Mouse (Mus musculus): ENCODE data around the gene Mreg.
"Not testable (repeated sequence)": the region's sequence is repeated elsewhere in the genome, so short reads cannot be mapped to it uniquely, and the experiment has no call there.

The Mreg gene

GRCm38 (mm10) chr1:72211701-72212699 is at the start of gene Mreg:
TSS of gene Mreg (minus strand) at chr1:72212307.
- no peak for DNase-seq (ENCODE audit: low read depth, low spot score)

DNA sequence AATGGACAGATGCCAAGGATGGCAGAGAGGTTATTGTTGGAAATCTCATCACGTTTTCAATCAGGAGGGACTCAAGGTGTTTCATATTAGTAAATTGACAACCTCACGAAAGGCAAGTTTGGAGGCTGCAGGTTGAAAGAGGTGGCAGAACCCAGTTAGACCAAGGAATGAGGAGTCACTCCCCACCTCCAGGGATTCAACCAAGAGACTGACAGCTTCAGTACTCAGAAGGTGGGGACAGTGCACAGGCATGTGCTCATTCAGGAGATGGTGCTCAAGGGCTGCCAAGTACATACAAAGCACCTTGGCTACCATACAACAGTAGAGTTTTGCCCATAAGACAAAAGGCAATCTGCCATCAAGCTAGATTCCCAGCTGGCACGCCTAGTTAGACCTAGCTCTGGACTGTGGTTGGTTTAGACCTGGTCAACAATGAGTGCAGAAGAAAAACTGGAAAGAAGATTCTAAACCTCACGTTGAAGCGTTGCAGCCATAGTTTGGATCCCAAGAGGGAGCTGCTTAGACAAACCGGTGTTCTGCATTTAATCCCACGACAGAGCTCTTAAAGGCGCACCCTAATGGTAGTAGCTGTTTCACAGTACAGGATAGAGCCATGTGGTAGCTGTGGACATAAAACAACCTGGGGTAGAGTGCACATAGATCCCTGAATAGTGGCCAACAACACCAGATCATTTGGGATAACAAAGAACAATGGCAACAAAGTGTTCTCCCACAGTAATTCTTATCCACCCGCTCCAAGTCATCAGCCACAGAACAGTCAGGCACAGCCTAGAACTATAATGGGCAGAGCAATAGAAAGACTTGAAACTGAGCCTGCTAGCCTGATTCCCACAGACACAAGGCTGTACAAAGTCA is 44.5 kb upstream of the Mreg start:
- no peak for DNase-seq (ENCODE audit: low read depth, low spot score)

GRCm38 (mm10) chr1:72255854-72256175 is 43.7 kb upstream of the Mreg start:
- no peak for DNase-seq (ENCODE audit: low read depth, low spot score)

DNA sequence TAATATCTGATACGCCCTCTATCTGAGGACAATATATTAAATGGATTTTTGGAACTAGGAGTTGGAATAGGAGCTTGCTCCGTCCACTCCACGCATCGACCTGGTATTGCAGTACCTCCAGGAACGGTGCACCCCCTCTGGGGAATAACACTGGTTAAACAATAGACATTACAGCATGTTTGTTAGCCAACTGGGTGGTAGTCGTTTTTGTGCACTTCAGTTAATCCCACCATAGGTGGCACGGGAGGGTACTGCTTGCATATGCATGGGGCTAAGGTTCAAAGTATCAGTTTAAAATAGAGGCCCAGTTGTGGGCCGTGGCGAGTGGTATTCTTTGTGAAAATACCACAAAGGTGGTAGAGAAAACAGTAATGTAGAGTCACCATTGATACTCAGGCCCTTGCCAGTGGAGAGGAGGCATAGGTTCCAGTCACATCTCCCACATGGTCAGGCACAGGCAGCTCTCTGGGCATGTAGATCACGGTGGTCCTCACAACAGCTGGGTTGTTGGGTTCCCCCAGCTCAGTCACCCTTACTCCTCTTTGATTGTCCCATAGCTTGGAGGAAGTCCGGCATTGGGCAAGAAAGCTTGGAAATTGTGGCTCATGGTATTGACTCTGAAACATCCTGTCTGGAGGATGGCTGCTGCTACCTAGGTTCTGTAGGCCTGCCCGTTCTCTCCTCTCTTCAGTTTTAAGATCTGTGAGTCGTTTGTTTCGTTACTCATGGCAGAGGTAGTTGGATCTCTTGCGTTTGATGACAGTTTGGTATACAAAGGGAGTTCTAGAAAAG is 43.2 kb upstream of the Mreg start:
- DNase-seq (ENCODE audit: low read depth, low spot score) = no peak

GRCm38 (mm10) chr1:72254545-72255061 is 42.5 kb upstream of the Mreg start:
- peak; percentile 51 for DNase-seq (ENCODE audit: low read depth, low spot score)

- no peak for DNase-seq (ENCODE audit: low read depth, low spot score)
Observed at GRCm38 (mm10) chr1:72253881-72254491, 41.9 kb upstream of the Mreg start.

DNA sequence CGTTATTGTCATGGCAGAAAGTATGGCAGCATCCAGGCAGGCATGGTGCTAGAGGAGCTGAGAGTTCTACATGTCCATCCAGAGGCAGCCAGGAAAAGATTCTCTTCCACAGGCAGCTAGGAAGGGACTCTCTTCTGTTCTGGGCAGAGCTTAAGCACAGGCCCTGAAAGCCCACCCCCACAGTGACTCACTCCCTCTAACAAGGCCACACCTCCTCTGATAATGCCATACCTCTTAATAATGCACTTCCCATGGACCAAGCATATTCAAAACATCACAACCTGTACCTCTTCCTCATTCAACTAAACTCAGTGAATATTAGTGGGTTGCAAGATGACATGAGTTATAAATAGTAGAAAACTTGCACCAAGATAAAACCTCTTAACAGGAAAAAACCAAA is 39.7 kb upstream of the Mreg start:
- no peak for DNase-seq (ENCODE audit: low read depth, low spot score)

- not testable (repeated sequence) for DNase-seq (ENCODE audit: low read depth, low spot score)
Observed at GRCm38 (mm10) chr1:72248226-72248737, 36.2 kb upstream of the Mreg start.

- no peak for DNase-seq (ENCODE audit: low read depth, low spot score)
Observed at GRCm38 (mm10) chr1:72244317-72245036, 32.4 kb upstream of the Mreg start.

- DNase-seq (ENCODE audit: low read depth, low spot score) = peak; percentile 90
Observed at GRCm38 (mm10) chr1:72243656-72244316, 31.7 kb upstream of the Mreg start.

DNA sequence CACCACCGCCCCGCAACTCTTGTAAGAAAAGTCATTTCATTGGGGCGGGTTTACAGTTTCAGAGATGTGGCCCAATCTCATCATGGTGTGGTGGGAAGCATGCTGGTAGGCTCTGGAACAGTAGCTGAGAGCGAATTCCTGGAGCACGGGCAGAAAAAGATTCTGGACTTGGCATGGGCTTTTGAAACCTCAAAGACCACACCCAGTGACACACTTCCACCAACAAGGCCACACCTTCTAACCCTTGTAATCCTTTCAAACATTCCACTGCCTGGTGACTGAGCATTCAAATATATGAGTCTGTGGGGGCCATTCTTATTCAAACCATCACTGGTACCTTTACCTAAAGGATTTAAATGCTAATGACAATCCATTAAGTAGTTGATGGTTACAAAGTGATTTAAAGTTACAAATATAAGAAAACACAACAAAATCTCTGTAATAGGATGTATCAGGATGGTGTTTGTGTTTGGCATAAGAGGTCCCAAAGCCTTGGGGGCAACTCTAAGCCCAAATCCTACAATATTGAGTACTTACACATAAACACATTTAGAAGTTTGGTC is 30.6 kb upstream of the Mreg start:
- DNase-seq (ENCODE audit: low read depth, low spot score) = no peak

GRCm38 (mm10) chr1:72239113-72239512 is 27.0 kb upstream of the Mreg start:
- DNase-seq (ENCODE audit: low read depth, low spot score) = not testable (repeated sequence)

DNA sequence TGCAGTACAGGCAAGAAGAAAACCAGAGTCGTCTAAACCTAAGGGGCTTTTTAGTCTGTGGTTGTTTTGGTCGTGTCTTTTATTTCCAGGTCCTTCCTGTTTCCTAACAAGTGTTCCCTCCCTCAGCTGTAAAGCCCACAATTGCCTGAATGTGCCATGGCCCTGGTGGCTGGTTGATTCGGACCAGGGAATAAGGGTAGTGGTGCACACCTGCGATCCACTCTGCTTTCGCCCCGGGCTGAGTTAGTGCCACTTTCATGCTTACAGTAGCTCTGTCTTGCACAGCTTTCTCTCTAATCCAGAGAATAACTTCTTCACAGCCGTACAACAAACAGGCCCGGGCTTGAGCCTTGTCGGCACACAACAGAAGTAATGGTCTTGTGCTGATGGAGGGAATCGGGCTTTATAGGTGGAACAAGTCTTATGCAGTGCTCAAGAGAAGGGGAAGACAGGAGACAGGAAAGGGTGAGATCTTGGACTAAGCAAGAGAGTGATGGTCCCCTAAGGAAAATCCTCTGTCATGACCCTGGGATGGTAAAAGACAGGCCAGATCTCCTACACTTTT is 26.0 kb upstream of the Mreg start:
- DNase-seq (ENCODE audit: low read depth, low spot score) = no peak

DNA sequence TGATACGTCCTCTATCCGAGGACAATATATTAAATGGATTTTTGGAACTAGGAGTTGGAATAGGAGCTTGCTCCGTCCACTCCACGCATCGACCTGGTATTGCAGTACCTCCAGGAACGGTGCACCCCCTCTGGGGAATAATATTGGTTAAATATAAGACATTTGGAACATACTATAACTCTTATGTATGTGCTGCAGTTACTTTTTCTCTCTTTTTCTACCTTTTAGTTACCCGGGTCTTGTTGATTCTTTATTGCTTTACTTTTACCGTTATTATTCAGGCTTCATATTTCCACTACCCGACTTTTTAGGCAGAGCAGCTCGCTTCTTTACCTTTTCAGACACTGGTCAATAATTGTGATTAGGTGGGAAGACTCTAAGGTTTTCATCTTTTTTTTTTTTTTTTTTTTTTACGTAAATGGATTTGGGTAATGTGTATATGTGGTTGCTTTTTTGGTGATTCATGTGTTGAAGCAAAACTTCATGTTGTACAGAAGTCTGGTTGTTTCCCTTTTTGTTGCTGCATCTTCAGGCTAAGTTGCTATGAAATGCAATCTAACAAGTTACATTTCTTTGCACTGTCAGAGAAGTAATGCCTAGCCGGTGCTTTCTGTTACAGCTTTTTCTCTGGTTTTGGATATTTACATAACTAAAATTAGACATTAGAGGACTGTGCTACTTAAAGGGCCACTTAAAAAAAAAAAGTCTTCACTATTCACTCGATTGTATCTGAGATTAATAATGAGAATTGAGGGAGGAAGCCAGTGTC is 25.1 kb upstream of the Mreg start:
- no peak for DNase-seq (ENCODE audit: low read depth, low spot score)

GRCm38 (mm10) chr1:72236363-72237006 is 24.4 kb upstream of the Mreg start:
- DNase-seq (ENCODE audit: low read depth, low spot score) = not testable (repeated sequence)

GRCm38 (mm10) chr1:72232592-72232991 is 20.5 kb upstream of the Mreg start:
- not testable (repeated sequence) for DNase-seq (ENCODE audit: low read depth, low spot score)

DNA sequence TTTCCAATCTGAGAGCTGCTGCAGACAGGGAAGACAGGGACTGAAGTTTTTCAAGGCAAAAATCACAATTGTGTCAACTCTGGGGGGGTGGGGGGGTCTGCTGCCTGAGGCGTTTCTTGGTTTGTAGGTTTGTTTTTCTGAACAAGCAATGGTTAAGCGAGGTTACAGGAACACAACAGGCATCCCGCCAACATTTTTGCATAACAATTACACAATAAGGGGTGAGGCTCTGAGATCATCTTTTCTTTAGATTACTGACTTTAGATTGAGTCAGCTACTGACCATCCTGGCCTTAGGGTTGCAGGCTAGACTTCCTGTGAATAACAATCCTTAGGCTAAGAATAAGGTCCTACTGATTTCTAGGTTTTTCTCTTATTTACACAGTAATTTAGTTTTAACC is 16.9 kb upstream of the Mreg start:
- DNase-seq (ENCODE audit: low read depth, low spot score) = no peak

GRCm38 (mm10) chr1:72227546-72227945 is 15.4 kb upstream of the Mreg start:
- no peak for DNase-seq (ENCODE audit: low read depth, low spot score)

Data from c-Kit-negative CD71-positive TER-119-positive erythroid progenitor cells, embryonic 14.5 days (primary cell).